8 mouse cellular contexts compared by ENCODE assay signal in the genomic region with DNA sequence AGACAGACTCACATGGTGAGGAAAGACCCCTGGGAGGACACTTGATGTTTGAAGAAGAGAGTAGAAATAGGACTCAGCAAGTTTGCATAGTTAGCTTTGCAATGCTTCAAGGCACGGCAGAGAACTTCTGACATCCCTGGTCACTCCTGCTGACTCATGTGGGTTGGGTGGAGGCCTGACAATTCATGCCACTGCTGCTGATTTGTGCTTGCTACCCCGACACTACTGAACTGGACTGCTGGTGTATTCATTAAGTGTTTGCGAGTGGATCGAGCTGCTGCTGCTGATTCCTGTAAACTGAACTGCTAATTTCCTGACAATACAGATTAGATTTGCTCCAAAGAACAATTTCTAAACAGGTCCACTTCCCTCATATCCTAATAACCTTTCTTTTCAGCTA. TPM values are rescaled to one million over a fixed set of nuclear protein-coding genes. Genes with fewer than 3 reads are reported as not detected.
DNase-seq lines count a peak whose midpoint lies in the region; ATAC-seq and TF ChIP-seq lines count a peak whose summit lies in the region.

No protein-coding gene starts in this region.

- H3K27me3 ChIP-seq in forebrain, postnatal 0 days (ENCODE audit: insufficient read depth, low read length) = no peaks in the 10 kb centered on the region

- H3K4me1 ChIP-seq in forebrain, postnatal 0 days (ENCODE audit: insufficient read depth) = no peaks in the 10 kb centered on the region

- no peak overlapping the region for H3K4me3 ChIP-seq in forebrain, postnatal 0 days (ENCODE audit: low read depth, low read length)

- no peak for TF ChIP-seq CTCF in forebrain, postnatal 0 days (IDR thresholded peaks at IDR 0.05; ENCODE audit: low read depth)

- H3K9me3 ChIP-seq in forebrain, postnatal 0 days (ENCODE audit: low read length) = no peaks in the 10 kb centered on the region

- DNase-seq in urinary bladder, postnatal 25 days (ENCODE audit: low spot score) = peak; percentile 30
- DNase-seq in urinary bladder, postnatal 10 days (ENCODE audit: low spot score) = no peak
- peak; percentile 70 to 73 for DNase-seq in heart, adult 18-20 months
- peak; percentile 49 to 67 for DNase-seq in lung, adult 18-20 months
- DNase-seq in forebrain, postnatal 0 days = no peak
- DNase-seq in ovary, adult 18-20 months (ENCODE audit: low spot score) = no peak
- DNase-seq in embryo, embryonic 10 days (ENCODE audit: low spot score) = no peak

- 13% methylated on average over 4 of the region's 4 CpGs for WGBS in forebrain, postnatal 0 days

- H3K36me3 ChIP-seq in forebrain, postnatal 0 days (ENCODE audit: insufficient read depth) = no peaks in the 10 kb centered on the region

- H3K27ac ChIP-seq in forebrain, postnatal 0 days (ENCODE audit: low read depth, low read length) = no peak overlapping the region

- no peak for ATAC-seq in cerebellum, adult (ENCODE audit: insufficient number of reproducible peaks, low FRiP score, low TSS enrichment)
- no peak for ATAC-seq in forebrain, postnatal 0 days

- no peak overlapping the region for H3K4me2 ChIP-seq in forebrain, postnatal 0 days (ENCODE audit: low read depth)

- H3K9ac ChIP-seq in forebrain, postnatal 0 days = no peak overlapping the region

RNA-seq across cellular contexts. Expression of gene Abi1, which starts 18.3 kb away (rescaled TPM):
- total RNA-seq in heart, adult 18-20 months (2021) = 10 to 100 TPM; 20.2 to 25.1 TPM
- 141 and 154 TPM in 2 replicates for total RNA-seq in forebrain, postnatal 0 days (2014; rRNA removed)
- polyA plus RNA-seq in forebrain, postnatal 0 days (2015; fragmentation: Nextera tagmentation; extraction: Ambion mirVana) = 65.1 and 71.7 TPM in 2 replicates

RNA-seq across cellular contexts. Expression of gene Acbd5, which starts 46.2 kb away (rescaled TPM):
- total RNA-seq in heart, adult 18-20 months (2021) = 10 to 100 TPM; 27.9 to 28.0 TPM
- total RNA-seq in forebrain, postnatal 0 days (2014; rRNA removed) = 49.2 and 50.1 TPM in 2 replicates
- polyA plus RNA-seq in forebrain, postnatal 0 days (2015; fragmentation: Nextera tagmentation; extraction: Ambion mirVana) = 33.2 and 52.4 TPM in 2 replicates

Comparison
In these comparisons a context has a peak if more than half of its experiments do, and no peak if none do; other contexts are left out.
1. DNase-seq: peak in urinary bladder, postnatal 25 days (single experiment), heart, adult 18-20 months (2 of 2) and lung, adult 18-20 months (2 of 2); none in urinary bladder, postnatal 10 days (single experiment), forebrain, postnatal 0 days (single experiment), ovary, adult 18-20 months (single experiment) and embryo, embryonic 10 days (single experiment).